Mouse (Mus musculus) spleen, adult 2 months (tissue): ENCODE results near the gene Tbc1d21. TPM values are rescaled to one million over a fixed set of nuclear protein-coding genes. Genes with fewer than 3 reads are reported as not detected.

Experiments
- DNase-seq, 2 experiments: peaks; one replicate each; pipeline versions ENCODE4 v3.0.0 to v3.0.0-alpha.2; 2012 to 2021; ENCODE audit warnings: low spot score in 2 of 2, low read depth in 1 of 2
- H3K27ac ChIP-seq: fragments of 200-500 bp; 2 replicates; pipeline ENCODE4 v1.5.1; 2012; ENCODE audit warnings: low read length, inconsistent platforms; ENCODE audit not compliant: insufficient read depth
- H3K27me3 ChIP-seq: fragments of 200-500 bp; 2 replicates; pipeline ENCODE4 v1.6.1; 2012; ENCODE audit warnings: mild to moderate bottlenecking, moderate library complexity, low read length, inconsistent platforms; ENCODE audit not compliant: control insufficient read depth, insufficient read depth
- H3K36me3 ChIP-seq: fragments of 200-500 bp; 2 replicates; pipeline ENCODE4 v1.6.1; 2012; ENCODE audit warnings: mild to moderate bottlenecking, low read length, inconsistent platforms; ENCODE audit not compliant: control insufficient read depth, insufficient read depth
- H3K4me1 ChIP-seq: fragments of 200-500 bp; 2 replicates; pipeline ENCODE4 v1.6.1; 2011; ENCODE audit warnings: inconsistent platforms; ENCODE audit not compliant: control insufficient read depth, insufficient read depth, insufficient read length
- H3K4me3 ChIP-seq: fragments of 200-500 bp; 2 replicates; pipeline ENCODE4 v1.5.1; 2011; ENCODE audit warnings: mild to moderate bottlenecking, inconsistent platforms; ENCODE audit not compliant: insufficient read depth, insufficient read length; ENCODE audit errors: extremely low read depth
- CTCF ChIP-seq: fragments of 200-500 bp; IDR thresholded peaks from 2 replicates; pipeline ENCODE4 v1.5.1; 2011; ENCODE audit warnings: mild to moderate bottlenecking, inconsistent platforms; ENCODE audit not compliant: insufficient read depth, insufficient read length, insufficient replicate concordance; ENCODE audit errors: extremely low read depth
- POLR2A ChIP-seq: fragments of 200-500 bp; IDR thresholded peaks from 2 replicates; pipeline ENCODE4 v1.6.1; 2011; ENCODE audit warnings: low read depth, low read length, inconsistent platforms
- WGBS: fragments of 180-500 bp; shearing (Covaris S2); methylation state at CpG from one replicate; pipeline ENCODE4 v1.1.7; 2018; 5-methylcytosine and 5-hydroxymethylcytosine counted together
- polyA plus RNA-seq: library from polyadenylated mRNA; depleted of rRNA; stranded (reverse); fragments of >200 nt; gene quantifications from 2 replicates; pipeline ENCODE4 v1.2.3, GENCODE M21; 2012

Gene Tbc1d21
- polyA plus RNA-seq, 1 experiment: not detected

GRCm38 (mm10) chr9:58364325-58364724 is 5.9 kb downstream of the Tbc1d21 start:
- no peaks in the 10 kb centered on the region for H3K27me3 ChIP-seq
- H3K36me3 ChIP-seq: no peaks in the 10 kb centered on the region
- H3K4me3 ChIP-seq: no peak overlapping the region
- DNase-seq: no peak
- H3K4me1 ChIP-seq: no peaks in the 10 kb centered on the region
- no peak overlapping the region for H3K27ac ChIP-seq
- TF ChIP-seq POLR2A (no peak), CTCF (no peak)
- WGBS: 83% methylated on average over 8 of the region's 8 CpGs

GRCm38 (mm10) chr9:58361956-58362355 is 8.3 kb downstream of the Tbc1d21 start:
- 84% methylated on average over 7 of the region's 7 CpGs for WGBS
- no peaks in the 10 kb centered on the region for H3K27me3 ChIP-seq
- TF ChIP-seq POLR2A (no peak), CTCF (no peak)
- no peak for DNase-seq
- no peak overlapping the region for H3K27ac ChIP-seq
- H3K36me3 ChIP-seq: no peaks in the 10 kb centered on the region
- no peaks in the 10 kb centered on the region for H3K4me1 ChIP-seq
- H3K4me3 ChIP-seq: no peak overlapping the region

- TF ChIP-seq CTCF (no peak), POLR2A (no peak)
- 92% methylated on average over 1 of the region's 1 CpGs for WGBS
- Histone ChIP-seq H3K27me3 (no peaks in the 10 kb centered on the region), H3K4me1 (no peaks in the 10 kb centered on the region), H3K36me3 (no peaks in the 10 kb centered on the region), H3K4me3 (no peak overlapping the region), H3K27ac (no peak overlapping the region)
- no peak for DNase-seq
These were observed 8.9 kb downstream of the Tbc1d21 start for GRCm38 (mm10) chr9:58361373-58361772.

GRCm38 (mm10) chr9:58355262-58356050 is 14.8 kb downstream of the Tbc1d21 start:
- H3K27me3 ChIP-seq: no peaks in the 10 kb centered on the region
- no peak overlapping the region for H3K27ac ChIP-seq
- DNase-seq: no peak
- no peaks in the 10 kb centered on the region for H3K4me1 ChIP-seq
- H3K36me3 ChIP-seq: no peaks in the 10 kb centered on the region
- TF ChIP-seq CTCF: no peak
- H3K4me3 ChIP-seq: no peak overlapping the region
- 68% methylated on average over 6 of the region's 6 CpGs for WGBS

- Histone ChIP-seq H3K27ac (no peak overlapping the region), H3K4me3 (no peak overlapping the region), H3K27me3 (no peaks in the 10 kb centered on the region), H3K36me3 (no peaks in the 10 kb centered on the region), H3K4me1 (no peaks in the 10 kb centered on the region)
- no peak for DNase-seq
- no peak for TF ChIP-seq POLR2A
- no peak for TF ChIP-seq CTCF
- WGBS: 88% methylated on average over 6 of the region's 6 CpGs
These were observed 15.6 kb downstream of the Tbc1d21 start for GRCm38 (mm10) chr9:58354701-58355100.

GRCm38 (mm10) chr9:58353224-58353623 is 17.0 kb downstream of the Tbc1d21 start:
- 68% methylated on average over 6 of the region's 6 CpGs for whole genome bisulfite sequencing
- TF ChIP-seq POLR2A (no peak), CTCF (no peak)

GRCm38 (mm10) chr9:58347795-58348194 is 22.5 kb downstream of the Tbc1d21 start:
- WGBS: 83% methylated on average over 6 of the region's 6 CpGs
- H3K4me3 ChIP-seq: no peak overlapping the region
- H3K4me1 ChIP-seq: no peaks in the 10 kb centered on the region
- no peak for TF ChIP-seq POLR2A
- TF ChIP-seq CTCF: no peak
- no peaks in the 10 kb centered on the region for H3K36me3 ChIP-seq
- no peaks in the 10 kb centered on the region for H3K27me3 ChIP-seq
- DNase-seq: no peak
- no peak overlapping the region for H3K27ac ChIP-seq

More at GRCm38 (mm10) chr9:58353224-58353623, 17.0 kb downstream of the Tbc1d21 start:
- Histone ChIP-seq H3K4me3 (no peak overlapping the region), H3K4me1 (no peaks in the 10 kb centered on the region), H3K27me3 (no peaks in the 10 kb centered on the region), H3K27ac (no peak overlapping the region), H3K36me3 (no peaks in the 10 kb centered on the region)
- no peak for DNase-seq
